Mouse (Mus musculus) myocyte (in vitro differentiated cells): ENCODE results near the gene Tsga10. TPM values are rescaled to one million over a fixed set of nuclear protein-coding genes. Genes with fewer than 3 reads are reported as not detected.

Experiments used
- H3K27me3 ChIP-seq: one replicate; pipeline ENCODE4 v1.6.1; 2011; ENCODE audit not compliant: control insufficient read depth, insufficient read depth, insufficient read length
- H3K36me3 ChIP-seq: one replicate; pipeline ENCODE4 v1.6.1; 2011; ENCODE audit not compliant: control insufficient read depth, insufficient read depth
- H3K4me2 ChIP-seq: one replicate; pipeline ENCODE4 v1.6.1; 2011; ENCODE audit warnings: low read depth, control low read depth
- H3K4me3 ChIP-seq: one replicate; pipeline ENCODE4 v1.5.1; 2011; ENCODE audit warnings: mild to moderate bottlenecking, control low read depth, moderate library complexity
- H3K79me2 ChIP-seq: one replicate; pipeline ENCODE4 v1.6.1; 2011; ENCODE audit not compliant: control insufficient read depth, insufficient read depth
- H3ac ChIP-seq: one replicate; pipeline ENCODE4 v1.6.1; 2011; ENCODE audit not compliant: control insufficient read depth, insufficient read length
- CEBPB ChIP-seq: IDR thresholded peaks from 2 replicates; pipeline ENCODE4 v1.6.1; 2011; ENCODE audit warnings: mild to moderate bottlenecking, moderate library complexity; ENCODE audit not compliant: poor library complexity, insufficient read depth, severe bottlenecking
- E2F4 ChIP-seq: IDR thresholded peaks from one replicate; pipeline ENCODE4 v1.6.1; 2011; ENCODE audit warnings: mild to moderate bottlenecking, control low read depth, moderate library complexity; ENCODE audit not compliant: insufficient read depth
- MAX ChIP-seq: IDR thresholded peaks from one replicate; pipeline ENCODE4 v1.6.1; 2011; ENCODE audit warnings: low read depth, mild to moderate bottlenecking, control low read depth
- MYOD1 ChIP-seq, 3 experiments: IDR thresholded peaks; one replicate each; pipeline ENCODE4 v1.6.1; 2011; ENCODE audit warnings: control low read depth in 2 of 3, low read depth in 2 of 3, mild to moderate bottlenecking in 2 of 3, moderate library complexity in 1 of 3; ENCODE audit not compliant: insufficient read length in 2 of 3, control insufficient read depth in 1 of 3
- MYOG ChIP-seq, 3 experiments: IDR thresholded peaks; one replicate each; pipeline ENCODE4 v1.6.1; 2011; ENCODE audit warnings: control low read depth in 2 of 3, low read depth in 2 of 3, mild to moderate bottlenecking in 2 of 3; ENCODE audit not compliant: insufficient read length in 2 of 3, control insufficient read depth in 1 of 3, insufficient read depth in 1 of 3
- POLR2A ChIP-seq: IDR thresholded peaks from one replicate; pipeline ENCODE4 v1.6.1; 2011; ENCODE audit warnings: low read depth, mild to moderate bottlenecking, control low read depth, moderate library complexity; ENCODE audit not compliant: insufficient read length
- POLR2AphosphoS2 ChIP-seq: IDR thresholded peaks from one replicate; pipeline ENCODE4 v1.6.1; 2011; ENCODE audit warnings: low read depth, control low read depth; ENCODE audit not compliant: insufficient read length
- REST ChIP-seq: IDR thresholded peaks from one replicate; pipeline ENCODE4 v1.6.1; 2011; ENCODE audit warnings: mild to moderate bottlenecking, control low read depth, moderate library complexity; ENCODE audit not compliant: insufficient read depth, insufficient read length
- SRF ChIP-seq: IDR thresholded peaks from one replicate; pipeline ENCODE4 v1.6.1; 2011; ENCODE audit warnings: low read depth; ENCODE audit not compliant: control insufficient read depth, insufficient read length
- TCF12 ChIP-seq: IDR thresholded peaks from one replicate; pipeline ENCODE4 v1.6.1; 2011; ENCODE audit warnings: mild to moderate bottlenecking, control low read depth; ENCODE audit not compliant: poor library complexity, insufficient read depth, severe bottlenecking
- TCF3 ChIP-seq: IDR thresholded peaks from one replicate; pipeline ENCODE4 v1.6.1; 2011; ENCODE audit warnings: low read depth, control low read depth; ENCODE audit not compliant: insufficient read length
- USF1 ChIP-seq: IDR thresholded peaks from one replicate; pipeline ENCODE4 v1.6.1; 2011; ENCODE audit warnings: low read depth, mild to moderate bottlenecking, control low read depth, moderate library complexity
- polyA plus RNA-seq: library from polyadenylated mRNA; unstranded; fragments of >200 nt; fragmentation: generic; extraction: Trizol; gene quantifications from one replicate; pipeline ENCODE4 v1.2.1, GENCODE M21; 2012; ENCODE audit warnings: missing spikeins

Tsga10 gene
- polyA plus RNA-seq, 1 experiment = 1.7 TPM

GRCm38 (mm10) chr1:37871704-37872103 lies 5.5 kb upstream of the Tsga10 start, which contains the start of gene Lipt1:
Gene Lipt1, plus strand, starts transcription at chr1:37871738.
- H3ac ChIP-seq = peak within 1 kb of the TSS; percentile 57
- H3K4me2 ChIP-seq = peak within 1 kb of the TSS; percentile 81
- H3K27me3 ChIP-seq = no peaks in the 10 kb centered on the region
- no peak for TF ChIP-seq POLR2AphosphoS2
- TF ChIP-seq MYOG (IDR thresholded peaks at IDR 0.05; ENCODE audit: control insufficient read depth in 1 of 3, insufficient read depth in 1 of 3, insufficient read length in 2 of 3, low read depth in 2 of 3) = no peak
- peaks cover 17% of the 10 kb centered on the region for H3K36me3 ChIP-seq
- peak within 1 kb of the TSS; percentile 42 for H3K4me3 ChIP-seq
- H3K79me2 ChIP-seq = no peaks in the 10 kb centered on the region

DNA sequence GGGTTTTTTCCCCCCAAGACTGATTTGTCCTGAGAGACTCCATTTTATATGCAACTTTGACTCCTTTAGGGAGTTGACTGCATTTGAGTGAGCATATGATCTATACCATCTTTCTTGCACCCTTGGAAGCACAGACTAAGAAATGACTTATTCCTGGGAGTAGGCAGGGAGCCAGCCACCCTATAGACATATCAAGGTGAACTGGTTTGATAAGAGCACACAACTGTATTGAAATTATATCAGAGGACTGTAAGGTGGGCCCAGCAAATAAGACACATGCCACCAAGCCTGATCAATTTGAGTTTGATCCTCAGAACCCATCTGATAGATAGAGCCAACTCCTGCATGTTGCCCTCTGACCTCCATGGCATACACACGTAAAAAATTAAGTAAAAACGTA lies 3.1 kb upstream of the Tsga10 start:
- no peak for TF ChIP-seq USF1
- no peak for TF ChIP-seq MYOD1 (IDR thresholded peaks at IDR 0.05; ENCODE audit: control insufficient read depth in 1 of 3, insufficient read length in 2 of 3, low read depth in 2 of 3)
- no peak for TF ChIP-seq POLR2A
- TF ChIP-seq TCF12 = no peak
- no peak for TF ChIP-seq POLR2AphosphoS2
- no peak for TF ChIP-seq E2F4
- peak overlapping the region; percentile 50 for H3K4me2 ChIP-seq
- H3K27me3 ChIP-seq = no peaks in the 10 kb centered on the region
- no peaks in the 10 kb centered on the region for H3K36me3 ChIP-seq
- H3ac ChIP-seq = no peak overlapping the region
- H3K4me3 ChIP-seq = no peak overlapping the region
- H3K79me2 ChIP-seq = no peaks in the 10 kb centered on the region

DNA sequence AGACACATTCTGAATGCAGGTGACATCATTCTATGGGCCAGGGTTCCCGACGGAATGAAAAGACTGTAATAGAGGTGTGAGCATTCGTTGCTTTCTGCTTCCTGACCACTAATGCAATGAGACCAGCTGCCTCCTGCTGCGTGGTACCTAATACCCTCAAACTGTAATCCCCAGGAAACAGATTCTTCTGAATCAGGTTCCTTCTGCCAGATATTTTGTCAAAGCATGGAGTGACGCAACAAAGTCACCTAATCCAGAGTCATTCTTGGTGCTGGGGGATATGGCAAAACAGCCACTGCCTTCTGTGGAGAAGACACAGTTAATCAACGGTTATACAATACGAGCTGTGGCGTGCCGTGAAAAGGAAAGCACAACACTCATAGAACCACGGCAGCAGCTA lies 2.4 kb upstream of the Tsga10 start:
- no peak overlapping the region for H3K4me3 ChIP-seq
- TF ChIP-seq E2F4 (no peak), MYOD1 (IDR thresholded peaks at IDR 0.05; ENCODE audit: control insufficient read depth in 1 of 3, insufficient read length in 2 of 3, low read depth in 2 of 3) (no peak), SRF (no peak), MAX (no peak), POLR2AphosphoS2 (no peak), POLR2A (no peak), USF1 (no peak), TCF3 (no peak), REST (no peak), MYOG (IDR thresholded peaks at IDR 0.05; ENCODE audit: control insufficient read depth in 1 of 3, insufficient read depth in 1 of 3, insufficient read length in 2 of 3, low read depth in 2 of 3) (no peak)
- no peaks in the 10 kb centered on the region for H3K27me3 ChIP-seq
- peak overlapping the region; percentile 50 for H3K4me2 ChIP-seq
- no peak overlapping the region for H3ac ChIP-seq
- H3K79me2 ChIP-seq = no peaks in the 10 kb centered on the region
- no peaks in the 10 kb centered on the region for H3K36me3 ChIP-seq

DNA sequence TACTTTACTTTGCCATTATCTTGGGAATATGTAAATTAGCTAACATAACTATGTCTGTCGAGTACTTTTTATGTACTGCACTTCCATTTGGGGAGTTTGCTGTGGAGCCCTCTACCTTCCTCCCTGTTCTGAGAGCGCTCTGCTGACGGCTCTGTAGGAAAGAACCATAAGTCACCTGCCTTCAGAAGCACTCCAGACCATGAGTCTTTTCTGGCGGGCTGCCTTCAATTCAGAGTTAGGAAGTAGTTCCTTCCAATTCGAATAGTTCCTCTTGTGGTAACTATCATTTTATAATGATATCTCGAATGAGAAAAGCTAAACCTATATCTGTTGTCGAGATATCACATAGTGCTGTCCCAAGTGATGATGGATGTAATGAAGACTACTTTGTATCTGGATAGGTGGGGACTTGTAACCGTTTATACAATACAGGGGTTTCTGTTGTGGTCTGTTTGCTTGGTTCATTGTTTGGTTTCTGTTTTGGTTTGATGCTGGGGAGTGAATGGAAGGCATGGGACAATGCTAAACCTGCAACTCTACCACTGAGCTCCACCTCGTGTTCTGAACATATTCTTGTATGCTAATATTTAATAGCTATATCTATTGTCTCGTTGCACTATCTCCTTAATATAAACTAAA lies 1.6 kb upstream of the Tsga10 start:
- Histone ChIP-seq H3K4me2 (no peak overlapping the region), H3K27me3 (no peaks in the 10 kb centered on the region), H3K36me3 (no peaks in the 10 kb centered on the region), H3ac (no peak overlapping the region), H3K79me2 (no peaks in the 10 kb centered on the region), H3K4me3 (no peak overlapping the region)
- TF ChIP-seq TCF12 (no peak), POLR2A (no peak), MAX (no peak), E2F4 (no peak), TCF3 (no peak), SRF (no peak), REST (no peak), USF1 (no peak), CEBPB (no peak), MYOG (IDR thresholded peaks at IDR 0.05; ENCODE audit: control insufficient read depth in 1 of 3, insufficient read depth in 1 of 3, insufficient read length in 2 of 3, low read depth in 2 of 3) (no peak), MYOD1 (IDR thresholded peaks at IDR 0.05; ENCODE audit: control insufficient read depth in 1 of 3, insufficient read length in 2 of 3, low read depth in 2 of 3) (no peak), POLR2AphosphoS2 (no peak)

DNA sequence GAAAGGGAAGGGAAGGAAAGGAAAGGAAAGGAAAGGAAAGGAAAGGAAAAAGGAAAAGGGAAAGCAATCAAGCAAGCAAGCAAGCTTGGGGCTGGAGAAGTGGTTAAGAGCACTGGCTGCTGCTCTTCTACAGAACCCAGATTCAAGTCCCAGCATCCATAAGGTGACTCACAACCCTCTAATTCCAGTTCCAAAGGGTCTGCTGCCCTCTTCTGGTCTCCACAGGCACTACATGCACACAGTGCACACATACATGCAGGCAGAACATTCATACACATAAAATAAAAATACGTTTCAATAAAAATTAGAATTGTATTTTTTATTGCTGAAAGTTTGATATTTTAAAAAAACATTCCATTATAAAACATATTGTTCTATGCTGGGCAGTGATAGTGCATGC lies 827 bp upstream of the Tsga10 start:
- Histone ChIP-seq H3K4me2 (no peak overlapping the region), H3K4me3 (no peak overlapping the region), H3K27me3 (no peaks in the 10 kb centered on the region), H3K36me3 (no peaks in the 10 kb centered on the region), H3ac (no peak overlapping the region), H3K79me2 (no peaks in the 10 kb centered on the region)
- TF ChIP-seq TCF3 (no peak), SRF (no peak)
